Mouse (Mus musculus): ENCODE measurements around the gene Agtpbp1.

Gene Agtpbp1

DNA sequence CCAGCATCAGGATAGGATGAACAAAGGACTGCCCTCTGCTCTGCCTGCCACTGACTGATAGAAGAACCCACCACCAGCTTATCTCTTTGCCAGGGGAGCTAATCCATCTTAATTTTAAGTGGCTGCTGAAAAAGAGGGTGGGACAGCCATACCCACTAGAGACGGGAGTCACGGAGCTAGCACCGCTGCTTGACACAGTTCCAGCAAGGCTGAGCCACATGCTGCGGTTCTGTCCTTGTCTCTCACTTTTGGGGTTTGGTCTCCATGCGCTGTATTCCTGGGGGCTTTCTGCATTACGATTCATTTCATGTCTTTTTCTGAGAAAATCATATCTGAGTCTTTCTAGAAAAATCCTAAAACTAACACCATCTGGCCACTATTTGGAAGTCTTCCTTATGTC is 13.9 kb downstream of the Agtpbp1 start:
- no peak for DNase-seq

DNA sequence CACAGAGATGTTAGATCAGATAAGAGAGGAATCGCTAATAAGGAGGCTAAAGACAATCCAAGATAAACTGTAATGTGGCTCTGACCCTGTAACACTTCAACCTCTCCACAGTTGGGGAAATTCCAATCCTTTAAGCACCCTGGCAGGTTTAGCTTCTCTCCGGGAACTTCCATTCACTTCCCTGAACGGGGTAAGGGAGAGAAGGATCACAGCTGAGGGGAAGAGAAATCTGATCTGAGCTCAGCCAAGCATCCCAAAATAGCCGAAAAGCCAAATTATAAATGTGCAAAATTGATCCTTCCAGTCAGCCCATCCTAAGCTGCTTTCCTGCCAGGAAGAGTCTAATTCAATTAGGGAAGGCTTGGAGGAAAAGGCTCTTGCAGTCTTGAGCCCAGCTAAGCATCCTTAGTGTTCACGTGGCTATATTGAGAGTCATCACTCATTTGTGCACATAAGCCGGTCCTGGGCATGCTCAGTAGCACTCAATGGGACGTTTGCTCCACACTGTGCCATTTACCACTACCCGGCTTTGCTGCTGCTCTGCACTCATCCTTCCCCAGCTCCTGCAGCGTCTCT is 19.0 kb downstream of the Agtpbp1 start:
- DNase-seq: no peak

GRCm38 (mm10) chr13:59564923-59565322 is 20.1 kb downstream of the Agtpbp1 start:
- no peak for DNase-seq

GRCm38 (mm10) chr13:59564505-59564904 is 20.5 kb downstream of the Agtpbp1 start:
- DNase-seq: no peak

- DNase-seq: no peak
Observed at GRCm38 (mm10) chr13:59562471-59562870, 22.6 kb downstream of the Agtpbp1 start.

DNA sequence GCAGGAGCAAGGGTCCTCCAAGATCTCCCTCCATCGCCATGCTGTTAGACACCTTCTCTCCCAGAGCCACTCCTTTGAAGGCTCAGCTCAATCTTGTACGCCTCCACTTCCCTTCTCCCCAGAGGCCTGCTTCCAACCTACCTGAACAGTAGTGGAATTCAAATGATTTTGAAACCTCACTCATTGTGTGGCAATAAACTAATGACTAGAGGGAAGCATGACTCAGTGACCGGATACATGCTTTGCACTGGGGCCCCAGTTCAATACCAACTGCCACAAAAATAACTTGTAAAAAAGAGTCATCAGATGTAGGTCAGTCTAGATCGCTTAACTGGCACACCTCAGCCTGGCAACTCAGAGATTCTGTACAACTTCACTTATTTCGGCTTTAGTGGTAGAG is 26.3 kb downstream of the Agtpbp1 start:
- DNase-seq: no peak

DNA sequence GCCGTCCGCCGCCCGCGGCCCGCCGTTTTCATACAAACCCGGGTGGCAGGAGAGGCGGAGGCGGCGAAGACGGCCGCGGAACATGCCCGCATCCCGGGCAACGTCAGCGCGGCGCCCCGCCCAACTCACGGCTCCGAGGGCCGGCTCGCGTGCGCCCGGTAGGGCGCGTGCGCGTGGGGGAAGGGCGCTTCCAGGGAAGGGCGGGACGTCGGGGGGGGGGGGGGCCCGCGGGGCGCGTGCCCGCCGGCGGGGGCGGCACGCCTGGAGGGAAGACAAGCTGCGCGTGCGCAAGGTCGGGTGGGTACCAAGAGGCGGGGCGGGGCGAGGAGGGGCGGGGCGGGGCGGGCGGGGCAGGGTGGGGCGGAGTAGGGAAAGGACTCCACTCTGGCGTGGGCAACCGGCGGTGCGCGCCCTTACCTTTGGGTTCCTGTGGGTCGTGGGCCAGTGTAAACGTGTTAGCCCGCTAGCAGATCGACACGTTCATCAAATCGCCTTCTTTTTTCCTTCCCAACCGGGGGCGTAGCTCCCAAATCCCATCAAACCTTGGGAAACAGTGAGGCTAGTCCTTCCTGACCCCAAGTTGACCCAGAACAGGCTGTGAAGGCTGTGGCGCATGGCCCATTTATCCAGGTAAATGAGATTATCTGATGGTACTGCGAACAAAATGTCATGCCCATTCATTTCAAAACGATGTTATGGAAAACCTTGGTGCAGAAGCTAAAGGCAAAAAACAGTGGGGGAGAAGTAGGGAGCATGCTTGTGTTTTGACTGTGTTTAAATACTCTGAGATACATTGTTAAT is 27.6 kb downstream of the Agtpbp1 start:
- DNase-seq: peak; percentile 89

GRCm38 (mm10) chr13:59556670-59557069 is 28.4 kb downstream of the Agtpbp1 start:
- DNase-seq: peak; percentile 80

- DNase-seq: peak; percentile 64
Observed at GRCm38 (mm10) chr13:59555613-59556192, 29.3 kb downstream of the Agtpbp1 start.

DNA sequence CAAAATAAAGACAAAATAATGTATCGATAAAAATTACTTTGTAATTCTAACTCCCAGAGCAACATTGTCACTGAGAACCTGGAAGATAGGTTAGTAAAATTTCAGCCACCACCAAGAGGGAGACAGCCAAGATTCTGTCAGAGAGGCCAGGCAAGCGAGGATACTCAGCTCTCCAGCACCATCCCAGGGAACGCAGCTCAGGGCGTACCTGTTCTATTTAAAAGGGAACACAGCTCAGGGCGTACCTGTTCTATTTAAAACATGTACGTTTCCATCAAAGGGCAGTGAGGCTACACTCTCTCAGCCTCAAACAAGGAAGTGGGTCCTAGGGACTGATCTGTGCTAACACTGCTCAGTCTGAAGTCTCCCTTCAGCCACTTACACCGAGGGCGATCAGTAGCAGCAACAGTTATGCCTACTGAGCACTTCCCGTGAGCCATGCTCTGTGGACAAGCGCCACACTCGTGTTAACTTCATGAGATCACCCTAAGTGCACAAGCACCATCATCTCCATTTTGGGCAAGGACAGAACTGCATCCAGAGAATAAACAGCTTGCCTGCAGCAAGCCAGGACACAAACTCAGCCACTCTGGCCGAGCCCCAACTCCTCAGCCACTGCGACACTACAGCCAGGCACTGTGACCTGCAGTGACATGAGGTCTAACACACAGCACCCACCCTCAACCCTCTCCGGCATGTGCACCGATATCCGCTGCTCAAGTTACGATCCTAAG is 30.1 kb downstream of the Agtpbp1 start:
- DNase-seq: peak; percentile 73

DNA sequence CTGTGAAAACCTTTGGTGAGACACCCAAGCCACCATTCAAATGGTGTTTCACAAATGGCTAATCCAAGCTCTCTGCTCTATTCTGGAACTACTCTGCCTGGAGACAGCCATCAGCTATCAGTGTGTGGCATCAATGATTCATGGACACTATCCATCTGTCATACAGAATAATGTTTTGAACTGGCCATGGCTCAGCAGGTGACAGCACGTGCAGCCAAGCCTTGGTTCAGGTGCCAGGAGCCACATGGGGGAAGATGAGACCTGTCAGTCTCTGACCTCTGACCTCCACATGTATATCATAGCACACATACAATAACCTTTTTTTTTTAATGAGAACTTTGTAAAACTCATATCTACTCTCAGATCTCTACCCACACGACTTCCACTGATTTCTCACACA is 32.3 kb downstream of the Agtpbp1 start:
- DNase-seq: peak; percentile 88

- no peak for DNase-seq
Observed at GRCm38 (mm10) chr13:59552286-59552685, 32.7 kb downstream of the Agtpbp1 start.

- no peak for DNase-seq
Observed at GRCm38 (mm10) chr13:59549318-59549798, 35.7 kb downstream of the Agtpbp1 start.

DNA sequence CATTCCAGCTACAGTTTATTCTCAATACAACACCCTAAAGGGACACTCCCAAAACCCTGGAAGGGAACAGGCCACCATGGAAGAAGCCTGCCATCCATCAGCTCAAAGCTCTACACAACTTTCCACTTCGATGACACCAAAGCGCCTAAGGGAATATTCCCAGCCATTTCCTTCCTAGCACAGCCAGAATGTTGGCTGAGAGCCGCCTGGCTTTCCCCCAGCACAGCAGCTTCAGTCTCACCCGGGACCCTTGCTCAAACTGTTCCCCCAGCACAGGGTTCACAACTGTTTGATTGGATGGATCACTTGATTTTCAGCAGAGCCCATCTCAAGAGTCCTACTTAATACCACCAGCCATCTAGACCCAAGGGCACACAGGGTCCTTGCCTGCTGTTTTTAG is 37.3 kb downstream of the Agtpbp1 start:
- DNase-seq: no peak

- no peak for DNase-seq
Observed at GRCm38 (mm10) chr13:59547091-59547490, 37.9 kb downstream of the Agtpbp1 start.

DNA sequence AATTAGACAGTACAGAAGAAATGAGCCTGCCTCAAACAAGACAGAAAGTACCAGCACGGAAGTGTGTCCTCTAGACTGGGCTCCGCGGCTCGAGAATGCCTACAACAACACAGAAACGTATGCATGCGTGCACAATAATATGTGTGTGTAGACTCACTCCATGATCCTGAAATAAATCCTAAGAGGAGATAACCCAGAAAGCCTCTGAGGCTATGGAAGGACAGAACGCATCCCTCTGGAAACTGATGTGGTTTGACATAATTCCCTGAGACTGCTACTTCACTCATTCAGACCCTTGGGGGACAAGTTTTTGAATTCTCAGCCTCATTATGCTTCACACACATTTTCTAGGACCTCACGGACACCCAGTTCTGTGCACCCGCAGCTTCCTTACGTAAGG is 42.6 kb downstream of the Agtpbp1 start:
- DNase-seq: no peak

- DNase-seq: no peak
Observed at GRCm38 (mm10) chr13:59540030-59540429, 45.0 kb downstream of the Agtpbp1 start.

DNA sequence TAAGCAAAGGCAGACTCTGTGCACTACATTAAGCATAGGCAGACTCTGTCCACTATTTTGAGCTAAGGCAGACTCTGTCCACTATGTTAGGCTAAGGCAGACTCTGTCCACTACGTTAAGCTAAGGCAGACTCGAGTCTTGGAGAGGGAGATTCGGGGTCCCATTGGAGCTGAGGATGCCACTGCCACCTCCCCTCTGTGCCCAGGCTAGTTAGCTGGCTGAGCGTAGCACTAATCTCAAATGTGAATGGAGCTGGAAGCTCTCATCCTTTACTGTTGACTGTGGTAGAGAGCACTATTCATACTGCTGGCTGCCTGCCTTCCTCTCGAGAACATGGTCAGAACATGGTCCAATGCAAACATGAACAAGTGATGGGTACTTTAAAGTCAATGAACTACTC is 46.4 kb downstream of the Agtpbp1 start:
- no peak for DNase-seq

DNA sequence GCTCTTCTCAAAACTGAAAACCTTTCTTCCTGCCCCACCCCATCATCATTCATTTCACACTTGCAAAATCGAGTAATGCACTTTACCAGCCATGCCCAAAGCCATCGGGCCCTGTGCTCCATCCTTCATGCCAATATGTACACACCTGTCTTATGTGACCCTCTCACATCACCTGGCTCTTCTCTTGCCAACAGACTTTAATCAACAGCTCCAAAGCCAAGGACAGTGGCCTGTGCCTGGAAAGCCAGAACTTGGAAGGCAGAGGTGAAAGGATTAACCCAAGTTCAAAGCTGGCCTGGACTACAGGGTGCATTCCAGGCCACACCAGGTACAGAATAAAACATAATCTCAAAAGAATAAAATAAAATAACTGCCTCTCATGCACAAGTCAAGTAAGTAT is 48.4 kb downstream of the Agtpbp1 start:
- DNase-seq: no peak

GRCm38 (mm10) chr13:59535746-59536145 is 49.3 kb downstream of the Agtpbp1 start:
- DNase-seq: peak; percentile 81

DNA sequence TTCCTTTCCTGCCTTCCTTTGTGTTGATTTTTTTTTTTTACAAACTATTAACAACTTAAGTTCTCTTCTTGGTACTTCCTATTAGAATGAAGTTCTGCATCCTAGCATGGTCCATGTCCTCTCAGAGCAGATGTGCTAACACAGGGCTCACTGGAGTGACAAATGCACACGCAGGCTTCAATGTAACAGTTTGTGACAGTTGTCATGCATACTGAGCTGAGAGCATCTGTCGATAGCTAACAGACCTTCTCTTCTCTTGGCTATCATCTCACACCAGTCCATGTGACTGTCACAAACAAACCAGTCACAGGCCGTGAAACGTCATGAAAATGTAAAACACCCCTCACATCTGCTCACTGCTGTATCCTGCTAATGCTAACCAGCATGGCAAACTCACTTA is 50.7 kb downstream of the Agtpbp1 start:
- no peak for DNase-seq

- no peak for DNase-seq
Observed at GRCm38 (mm10) chr13:59533331-59533730, 51.7 kb downstream of the Agtpbp1 start.

- DNase-seq: no peak
Observed at GRCm38 (mm10) chr13:59531203-59531602, 53.8 kb downstream of the Agtpbp1 start.
